Mouse (Mus musculus) midbrain, embryonic 14.5 days (tissue): ENCODE results near the gene Krtcap3. TPM values are rescaled to one million over a fixed set of nuclear protein-coding genes. Genes with fewer than 3 reads are reported as not detected.

Experiments used
- ATAC-seq: fragments of 200-750 bp; cut with Nextera tagmentation; 2 replicates; pipeline ENCODE4 v1.8.0; 2017; ENCODE audit warnings: moderate number of reproducible peaks, moderate library complexity; ENCODE audit not compliant: low FRiP score, low TSS enrichment
- DNase-seq: peaks from one replicate; pipeline ENCODE4 v3.0.0-alpha.2; 2015
- H3K27ac ChIP-seq: fragments of 300-500 bp; sonication (generic); replicated peaks from 2 replicates; pipeline ENCODE4 v1.5.1; 2014; ENCODE audit warnings: mild to moderate bottlenecking, low read depth, low read length, moderate library complexity
- H3K27me3 ChIP-seq: fragments of 300-500 bp; sonication (generic); 2 replicates; pipeline ENCODE4 v1.6.1; 2014; ENCODE audit warnings: low read length, control low read depth, mixed read lengths; ENCODE audit not compliant: control insufficient read depth, insufficient read depth
- H3K36me3 ChIP-seq: fragments of 300-500 bp; sonication (generic); 2 replicates; pipeline ENCODE4 v1.6.1; 2014; ENCODE audit warnings: low read length, control low read depth; ENCODE audit not compliant: control insufficient read depth, insufficient read depth
- H3K4me1 ChIP-seq: fragments of 300-500 bp; sonication (generic); 2 replicates; pipeline ENCODE4 v1.6.1; 2014; ENCODE audit warnings: mild to moderate bottlenecking, antibody characterized with exemption, low read length, control low read depth; ENCODE audit not compliant: control insufficient read depth, insufficient read depth
- H3K4me2 ChIP-seq: fragments of 300-500 bp; sonication (generic); 2 replicates; pipeline ENCODE4 v1.6.1; 2014; ENCODE audit warnings: mild to moderate bottlenecking, low read length, moderate library complexity
- H3K4me3 ChIP-seq: fragments of 300-500 bp; sonication (generic); replicated peaks from 2 replicates; pipeline ENCODE4 v1.5.1; 2014; ENCODE audit warnings: low read depth, low read length
- H3K9ac ChIP-seq: fragments of 300-500 bp; sonication (generic); replicated peaks from 2 replicates; pipeline ENCODE4 v1.6.1; 2014; ENCODE audit warnings: mild to moderate bottlenecking, low read length, moderate library complexity
- H3K9me3 ChIP-seq: fragments of 300-500 bp; sonication (generic); 2 replicates; pipeline ENCODE4 v1.6.1; 2016; ENCODE audit warnings: low read length, control low read depth, mixed read lengths; ENCODE audit not compliant: control insufficient read depth
- whole genome bisulfite sequencing: fragments of 180-500 bp; shearing (Covaris S2); extraction: QIAGEN DNeasy Blood & Tissue Kit; methylation state at CpG from one replicate; pipeline ENCODE4 v1.1.7; 2014; 5-methylcytosine and 5-hydroxymethylcytosine counted together
- polyA plus RNA-seq: library from polyadenylated mRNA; unstranded; fragments of >200 nt; fragmentation: Nextera tagmentation; extraction: Ambion mirVana; gene quantifications from 2 replicates; pipeline ENCODE4 v1.2.1, GENCODE M21; 2014

Gene Krtcap3
- polyA plus RNA-seq, 1 experiment from 2014 or later: 2.5 TPM

DNA sequence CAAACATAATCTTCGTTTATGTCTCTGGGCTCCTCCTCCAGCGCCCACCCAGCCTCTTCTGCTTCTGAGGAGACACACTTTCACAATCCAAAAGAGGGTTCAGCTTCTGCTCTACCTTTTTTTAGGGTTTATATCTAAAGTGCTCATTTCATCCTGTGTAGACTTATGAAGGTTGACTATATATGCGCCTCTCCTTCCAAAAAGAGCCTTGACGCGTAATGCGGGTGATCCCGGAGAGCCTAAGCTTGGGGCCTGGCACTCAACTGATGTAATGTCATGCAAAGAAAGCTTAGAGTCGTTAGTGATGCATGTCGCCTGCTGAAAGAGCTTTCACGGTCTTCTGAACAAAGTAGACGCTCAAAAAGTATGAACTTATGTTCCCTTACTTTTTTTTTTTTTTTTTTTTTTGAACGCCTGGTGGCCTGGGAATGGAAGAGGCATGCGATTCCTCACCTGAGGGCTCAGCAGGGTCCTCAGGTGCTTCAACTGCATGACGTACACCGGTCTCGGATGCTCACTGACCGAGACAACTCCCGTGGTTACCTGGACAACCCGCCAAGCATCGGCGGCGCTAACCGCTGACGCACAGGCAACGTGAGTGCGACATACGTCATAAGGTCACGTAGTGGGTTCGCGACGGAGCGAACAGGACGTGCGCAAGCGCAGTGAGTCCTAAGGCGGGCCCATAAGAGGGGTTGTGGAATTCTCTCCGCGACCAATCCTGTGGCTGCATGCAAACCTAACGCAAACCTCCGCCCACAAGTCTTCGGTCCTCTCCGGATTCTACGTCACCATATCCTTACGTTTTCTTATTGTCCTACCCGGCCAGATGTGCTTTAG lies 39.2 kb downstream of the Krtcap3 start, which contains the start of gene Ift172:
Gene Ift172, minus strand, starts transcription at position 596 of the 840 bp plus-strand sequence.
- DNase-seq (peak; percentile 100), ATAC-seq (peak; percentile 93)
- Histone ChIP-seq H3K4me1 (peaks cover 18% of the 10 kb centered on the region), H3K27ac (peak within 1 kb of the TSS; percentile 84), H3K36me3 (peaks cover 28% of the 10 kb centered on the region), H3K27me3 (no peaks in the 10 kb centered on the region), H3K9me3 (no peaks in the 10 kb centered on the region), H3K4me2 (peak within 1 kb of the TSS; percentile 73), H3K4me3 (peak within 1 kb of the TSS; percentile 54), H3K9ac (peak within 1 kb of the TSS; percentile 39)
- WGBS: 2% methylated on average over 45 of the region's 45 CpGs

GRCm38 (mm10) chr5:31291361-31291688 lies 39.8 kb downstream of the Krtcap3 start:
- H3K4me3 ChIP-seq: peak overlapping the region; percentile 54
- peaks cover 22% of the 10 kb centered on the region for H3K36me3 ChIP-seq
- H3K9me3 ChIP-seq: no peaks in the 10 kb centered on the region
- WGBS: 4% methylated on average over 9 of the region's 9 CpGs
- H3K4me1 ChIP-seq: peaks cover 18% of the 10 kb centered on the region
- DNase-seq: no peak
- H3K9ac ChIP-seq: peak overlapping the region; percentile 36
- H3K4me2 ChIP-seq: peak overlapping the region; percentile 73
- no peaks in the 10 kb centered on the region for H3K27me3 ChIP-seq
- ATAC-seq: no peak
- peak overlapping the region; percentile 84 for H3K27ac ChIP-seq

DNA sequence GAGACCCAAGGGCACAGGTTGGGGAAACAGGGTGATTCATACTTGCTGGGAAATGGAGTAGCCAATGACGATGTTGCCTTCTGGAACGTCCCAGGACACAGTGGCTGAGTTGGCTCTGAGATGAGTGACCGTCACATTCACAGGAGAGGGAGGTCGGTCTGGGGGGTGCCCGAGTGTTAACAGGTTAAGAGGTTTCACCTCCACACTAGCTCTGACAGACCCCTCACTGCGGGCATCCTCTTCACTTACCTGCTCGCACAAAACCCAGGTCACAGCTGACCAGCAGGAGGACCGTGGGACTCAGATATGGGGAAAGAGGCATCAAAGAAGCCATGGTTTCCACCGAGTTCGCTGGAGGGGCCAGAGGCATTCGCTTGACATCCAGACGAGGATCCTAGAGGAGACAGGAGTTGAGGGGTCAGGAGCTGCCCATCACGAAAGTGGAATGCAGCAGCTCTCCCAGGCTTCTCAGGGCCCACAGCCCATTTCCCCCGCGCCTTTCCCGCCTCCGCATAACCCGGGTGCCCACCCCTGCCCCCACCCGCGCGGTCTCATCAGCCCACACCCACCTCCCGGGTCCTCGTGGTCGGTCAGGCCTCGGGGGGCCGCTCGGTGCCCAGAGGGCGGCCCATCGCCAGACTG lies 43.6 kb downstream of the Krtcap3 start:
- ATAC-seq (peak; percentile 41; the same call in 1 of the 2 replicates), DNase-seq (peak; percentile 48)
- Histone ChIP-seq H3K4me2 (peak overlapping the region; percentile 91), H3K4me3 (peak overlapping the region; percentile 88), H3K9ac (peak overlapping the region; percentile 98), H3K27me3 (no peaks in the 10 kb centered on the region), H3K9me3 (no peaks in the 10 kb centered on the region), H3K27ac (peak overlapping the region; percentile 88), H3K36me3 (peaks cover 16% of the 10 kb centered on the region), H3K4me1 (peaks cover 17% of the 10 kb centered on the region)
- WGBS: 4% methylated on average over 29 of the region's 29 CpGs

DNA sequence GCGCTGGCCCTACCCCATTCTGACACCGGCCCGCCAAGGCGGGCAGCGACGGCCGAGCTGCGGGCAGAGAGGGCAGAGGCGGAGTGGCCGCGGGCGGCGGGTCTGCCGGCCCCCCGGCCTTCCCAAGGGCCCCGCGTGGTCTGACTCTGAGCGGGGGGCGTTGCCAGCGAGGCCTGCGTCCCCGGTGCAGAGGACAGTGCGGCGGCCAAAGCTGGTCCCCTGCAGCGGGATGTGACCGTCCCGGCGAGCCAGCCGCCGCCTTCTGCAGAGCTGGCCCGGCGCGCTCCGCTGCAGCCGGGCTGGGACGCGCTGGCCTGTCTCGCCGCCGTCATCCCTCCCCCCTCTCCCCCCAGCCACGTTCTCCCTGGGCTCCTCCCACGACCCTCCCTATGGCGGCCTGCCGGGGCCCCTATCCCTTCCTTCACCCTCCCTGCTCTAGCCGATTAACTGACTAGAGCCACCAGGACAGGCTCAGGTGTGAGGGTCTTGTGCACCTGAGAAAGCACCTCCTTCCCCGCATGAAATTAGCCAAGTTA lies 44.2 kb downstream of the Krtcap3 start, which contains the start of gene Fndc4:
Gene Fndc4, minus strand, starts transcription at position 475 of the 536 bp plus-strand sequence.
- H3K9ac ChIP-seq: peak within 1 kb of the TSS; percentile 98
- 0% methylated on average over 38 of the region's 46 CpGs for WGBS
- H3K4me3 ChIP-seq: peak within 1 kb of the TSS; percentile 88
- peaks cover 13% of the 10 kb centered on the region for H3K4me1 ChIP-seq
- ATAC-seq: peak; percentile 79
- peaks cover 16% of the 10 kb centered on the region for H3K36me3 ChIP-seq
- no peaks in the 10 kb centered on the region for H3K9me3 ChIP-seq
- no peaks in the 10 kb centered on the region for H3K27me3 ChIP-seq
- H3K27ac ChIP-seq: peak within 1 kb of the TSS; percentile 88
- peak within 1 kb of the TSS; percentile 91 for H3K4me2 ChIP-seq
- DNase-seq: peak; percentile 86

DNA sequence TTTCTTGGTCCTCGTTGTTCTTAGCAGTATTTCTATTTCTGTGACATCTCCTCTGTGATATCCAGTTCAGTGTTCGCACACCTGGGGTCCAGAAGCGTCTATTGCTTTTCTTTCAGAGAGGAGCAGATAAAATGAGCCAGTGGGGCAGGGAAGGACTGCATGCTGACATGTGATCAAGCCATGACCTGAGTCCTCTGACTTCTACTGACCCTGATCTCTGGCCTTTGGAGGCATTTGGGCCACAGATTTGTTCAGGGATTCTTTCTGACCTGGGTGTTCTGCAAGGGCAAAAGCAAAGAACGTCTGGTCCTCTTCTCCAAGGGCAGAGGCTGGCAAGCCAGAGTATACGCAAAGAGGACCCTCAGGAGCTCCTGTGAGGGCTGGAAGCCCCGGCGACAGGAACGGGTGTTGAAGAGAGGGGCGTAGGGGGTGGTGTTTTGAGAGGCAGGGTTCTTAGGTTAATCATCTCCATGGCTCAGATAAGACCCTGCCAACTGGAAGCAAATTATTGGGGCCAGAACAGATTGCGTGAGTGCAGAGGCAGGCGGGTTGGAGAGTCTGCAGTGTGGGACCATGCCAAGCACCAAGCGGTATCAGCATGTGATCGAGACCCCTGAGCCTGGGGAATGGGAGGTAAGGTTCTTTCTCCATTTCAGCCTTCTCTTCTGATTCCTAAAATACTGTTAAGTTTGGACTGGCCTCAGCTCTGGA lies 45.7 kb downstream of the Krtcap3 start, which contains the start of gene Gckr:
Gene Gckr, plus strand, starts transcription at position 397 of the 711 bp plus-strand sequence.
- Histone ChIP-seq H3K4me3 (peak within 1 kb of the TSS; percentile 88), H3K4me2 (peak within 1 kb of the TSS; percentile 91), H3K4me1 (peaks cover 10% of the 10 kb centered on the region; the same call in 1 of the 2 replicates), H3K27ac (peak within 1 kb of the TSS; percentile 88; the same call in 1 of the 2 replicates), H3K36me3 (peaks cover 16% of the 10 kb centered on the region), H3K9ac (peak within 1 kb of the TSS; percentile 98; the same call in 1 of the 2 replicates), H3K27me3 (no peaks in the 10 kb centered on the region), H3K9me3 (no peaks in the 10 kb centered on the region)
- no peak for DNase-seq
- WGBS: 84% methylated on average over 13 of the region's 13 CpGs
- ATAC-seq: no peak

GRCm38 (mm10) chr5:31297981-31298380 lies 46.5 kb downstream of the Krtcap3 start:
- Histone ChIP-seq H3K4me3 (no peak overlapping the region), H3K4me2 (no peak overlapping the region), H3K9ac (no peak overlapping the region), H3K27me3 (no peaks in the 10 kb centered on the region), H3K9me3 (no peaks in the 10 kb centered on the region), H3K27ac (no peak overlapping the region), H3K36me3 (peaks cover 13% of the 10 kb centered on the region), H3K4me1 (peaks cover 10% of the 10 kb centered on the region; the same call in 1 of the 2 replicates)
- 77% methylated on average over 3 of the region's 3 CpGs for WGBS
- DNase-seq (no peak), ATAC-seq (no peak)

DNA sequence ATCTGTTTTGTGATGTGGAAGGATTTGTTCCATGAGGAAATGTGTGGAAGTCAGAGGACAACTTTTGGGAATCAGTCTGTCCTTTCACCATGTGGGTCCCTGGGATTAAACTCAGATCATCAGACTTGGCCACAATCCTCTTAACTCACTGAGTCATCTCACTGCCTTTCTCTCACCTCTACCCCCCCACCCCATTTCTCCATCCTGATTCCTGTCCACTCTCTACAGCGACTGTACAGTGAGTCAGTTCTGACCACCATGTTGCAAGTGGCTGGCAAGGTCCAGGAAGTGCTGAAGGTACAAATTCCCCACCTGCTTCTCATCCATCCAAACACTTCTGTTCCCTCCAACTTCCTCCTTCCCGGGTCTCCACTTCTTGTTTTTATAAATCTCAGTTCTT lies 47.0 kb downstream of the Krtcap3 start:
- H3K4me2 ChIP-seq: no peak overlapping the region
- no peak for ATAC-seq

GRCm38 (mm10) chr5:31301866-31302265 lies 50.4 kb downstream of the Krtcap3 start:
- H3K4me3 ChIP-seq: no peak overlapping the region
- no peaks in the 10 kb centered on the region for H3K9me3 ChIP-seq
- no peak overlapping the region for H3K27ac ChIP-seq
- H3K9ac ChIP-seq: no peak overlapping the region
- H3K27me3 ChIP-seq: no peaks in the 10 kb centered on the region
- DNase-seq (no peak), ATAC-seq (no peak)
- no peaks in the 10 kb centered on the region for H3K36me3 ChIP-seq
- 85% methylated on average over 7 of the region's 8 CpGs for WGBS
- H3K4me1 ChIP-seq: no peaks in the 10 kb centered on the region
- no peak overlapping the region for H3K4me2 ChIP-seq

More for the DNA sequence above, 47.0 kb downstream of the Krtcap3 start:
- no peak overlapping the region for H3K9ac ChIP-seq
- peaks cover 10% of the 10 kb centered on the region; the same call in 1 of the 2 replicates for H3K4me1 ChIP-seq
- no peak overlapping the region for H3K4me3 ChIP-seq
- DNase-seq: no peak
- H3K9me3 ChIP-seq: no peaks in the 10 kb centered on the region
- no peak overlapping the region for H3K27ac ChIP-seq
- 63% methylated on average over 2 of the region's 2 CpGs for WGBS
- peaks cover 8% of the 10 kb centered on the region for H3K36me3 ChIP-seq
- no peaks in the 10 kb centered on the region for H3K27me3 ChIP-seq
